Mouse (Mus musculus) urinary bladder, postnatal 36 days (tissue): Measurements from ENCODE around the gene Arrdc2.

Source experiments
- DNase-seq, 2 experiments: peaks; one replicate each; pipeline ENCODE4 v3.0.0; 2022; ENCODE audit warnings: low spot score in 2 of 2, mixed read lengths in 1 of 2

Gene Arrdc2

DNA sequence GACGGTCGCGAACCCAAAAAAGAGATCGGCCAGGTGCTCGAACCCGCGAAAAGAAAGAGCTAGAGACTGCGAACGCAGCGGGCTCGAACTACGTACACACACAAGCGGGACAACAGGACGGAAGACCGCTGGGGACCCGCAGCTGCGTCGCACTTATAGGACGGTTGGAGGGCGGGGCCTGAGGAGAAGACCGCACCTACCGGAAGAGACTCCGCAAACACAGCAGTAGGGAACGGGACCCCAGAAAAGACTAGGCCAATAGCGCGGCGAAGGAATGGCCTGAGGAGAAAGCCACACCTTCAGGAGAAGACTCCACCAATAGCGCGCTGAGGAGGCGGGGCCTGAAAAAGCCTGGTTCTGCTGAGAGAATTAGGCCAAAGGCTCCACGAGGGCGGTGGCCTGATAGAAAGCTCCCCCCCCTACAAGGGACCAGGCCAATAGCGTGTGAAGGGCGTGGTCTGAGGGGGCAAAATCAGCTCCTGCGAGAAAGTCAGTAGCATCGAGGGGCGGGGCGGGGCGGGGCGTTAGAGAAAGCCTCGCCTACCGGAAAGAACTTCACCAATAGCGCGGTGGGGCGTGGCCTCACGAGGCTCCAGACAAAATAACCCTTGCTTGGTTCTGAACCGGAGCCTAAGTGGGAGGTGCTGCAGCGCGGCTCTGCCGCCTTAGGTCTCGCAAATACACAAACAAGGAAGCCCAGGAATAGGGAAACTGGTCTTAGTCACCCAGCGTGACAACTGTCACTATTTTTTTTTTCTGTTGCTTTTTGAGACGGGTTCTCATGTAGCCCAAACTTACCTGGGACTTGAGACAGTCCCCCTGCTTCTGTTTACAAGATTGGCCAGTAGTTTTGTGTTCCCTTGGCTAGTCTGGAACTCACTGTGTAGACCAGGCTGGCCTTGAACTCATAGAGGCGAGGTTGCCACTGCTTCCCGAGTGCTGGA is at the start of gene Arrdc2:
TSS of gene Arrdc2 (minus strand) at position 313 of the 944 bp plus-strand sequence.
- peak; percentile 97 to 99 for DNase-seq

DNA sequence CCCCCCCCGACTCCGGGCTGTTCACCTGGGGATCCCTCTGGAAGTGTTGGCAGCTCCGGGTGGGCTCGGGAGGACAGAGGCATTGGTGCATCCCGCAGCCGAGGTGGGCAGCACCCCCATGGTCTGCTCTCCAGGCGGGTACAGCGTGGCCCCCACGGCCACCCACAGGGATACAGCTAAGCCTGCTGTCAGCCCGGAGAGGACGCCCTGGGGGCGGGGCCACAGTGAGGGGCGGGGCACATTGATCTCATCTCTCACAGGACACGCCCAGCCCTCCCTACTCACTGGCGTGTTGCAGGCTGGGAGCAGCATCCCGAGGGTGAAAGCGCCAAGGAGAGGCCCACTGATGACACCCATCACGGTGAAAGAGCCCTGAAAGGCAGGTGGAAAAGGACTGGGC is 48.1 kb upstream of the Arrdc2 start:
- no peak for DNase-seq

DNA sequence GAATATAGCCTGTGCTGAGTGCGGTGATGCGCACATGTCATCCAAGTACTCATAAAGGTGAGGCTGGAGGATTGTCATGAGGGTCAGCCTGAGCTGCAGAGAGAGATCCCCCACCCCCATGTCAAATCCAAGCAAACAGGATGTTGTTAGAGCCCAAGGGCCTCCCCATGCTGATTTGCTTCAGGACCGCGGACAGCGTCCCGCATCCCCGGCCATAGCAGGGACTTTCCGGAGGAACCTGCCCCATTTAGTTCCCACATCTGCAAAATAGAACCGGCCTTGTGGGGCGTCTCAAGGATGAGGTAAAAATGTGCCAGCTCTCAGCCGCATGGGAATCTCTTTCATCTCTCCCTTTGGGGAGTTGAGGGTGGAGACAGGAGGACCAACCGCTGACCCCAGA is 46.1 kb upstream of the Arrdc2 start:
- no peak for DNase-seq

DNA sequence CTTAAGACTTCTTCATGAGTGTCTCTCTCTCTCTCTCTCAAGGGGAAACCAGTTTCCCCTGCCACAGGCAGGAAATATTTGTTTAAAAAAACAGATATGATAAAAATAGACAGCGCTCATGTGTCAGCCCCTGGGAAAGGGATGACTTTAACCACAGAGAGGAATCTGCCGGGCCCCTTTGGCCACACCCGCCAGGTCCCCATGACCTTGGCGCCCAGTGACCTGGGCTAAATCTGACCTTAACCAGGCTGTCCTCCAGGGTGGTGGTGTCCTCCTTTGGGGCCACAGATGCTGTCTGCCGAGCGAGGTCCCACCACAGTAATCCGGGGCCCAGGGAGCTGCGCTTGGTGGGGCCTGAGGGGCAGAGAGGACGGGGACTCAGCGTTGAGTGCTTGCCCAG is 45.2 kb upstream of the Arrdc2 start:
- no peak for DNase-seq

DNA sequence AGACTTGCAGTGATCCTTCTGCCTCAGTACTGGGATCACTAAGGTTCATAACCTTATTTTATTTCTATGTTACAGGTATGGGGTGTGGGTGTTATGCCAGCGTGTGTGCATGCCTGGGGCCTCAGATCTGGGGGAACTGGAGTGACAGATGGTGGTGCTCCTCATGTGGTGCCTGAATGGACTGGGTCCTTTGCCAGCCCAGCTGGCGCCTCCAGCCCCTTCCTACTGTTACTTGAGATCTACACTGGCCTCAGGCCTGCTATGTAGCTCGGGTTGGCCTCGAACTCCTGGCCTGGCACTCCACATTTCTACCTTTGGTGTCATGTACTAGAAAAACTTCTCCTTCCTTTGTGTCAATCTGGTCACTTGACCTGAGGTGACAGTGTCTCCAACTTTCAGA is 44.7 kb upstream of the Arrdc2 start:
- DNase-seq, result no peak

DNA sequence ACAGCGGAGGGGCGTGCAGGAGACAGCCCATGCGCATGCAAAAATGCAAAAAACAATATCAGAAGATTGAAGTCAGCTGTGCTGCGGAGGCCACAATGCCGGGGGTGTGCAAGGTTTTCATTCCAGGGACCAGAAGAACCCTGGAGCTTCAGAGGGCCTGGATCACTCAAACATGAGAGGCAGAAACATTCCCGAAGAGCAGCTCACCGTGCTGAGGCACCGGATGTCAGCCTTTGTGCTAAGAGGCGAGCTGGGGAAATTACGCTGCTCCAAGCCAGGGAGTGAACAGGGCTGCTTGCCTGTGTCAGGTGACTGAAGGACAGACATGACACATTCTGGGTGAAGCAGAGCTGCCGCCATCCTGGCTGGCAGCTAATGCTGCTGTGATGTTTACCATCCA is 41.0 kb upstream of the Arrdc2 start:
- DNase-seq, result no peak

DNA sequence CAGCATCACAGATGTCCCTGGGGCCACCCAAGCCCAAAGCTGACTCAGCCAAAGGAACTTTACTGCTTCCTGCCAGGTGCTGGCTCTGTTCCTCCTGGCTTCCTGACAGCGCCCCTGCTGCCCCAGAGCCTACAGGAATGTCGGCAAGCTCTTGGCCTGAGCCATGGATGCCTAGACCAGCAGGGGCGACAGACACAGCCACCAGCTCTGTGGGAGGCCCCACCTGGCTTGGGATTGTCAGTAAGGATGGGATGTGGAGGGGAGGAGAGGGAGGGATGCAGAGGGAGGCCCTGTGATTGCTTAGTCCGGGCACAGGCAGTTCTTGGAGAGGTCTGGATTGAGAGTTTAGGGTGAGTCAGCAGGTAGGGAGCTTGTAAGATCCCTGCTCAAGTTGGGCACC is 40.6 kb upstream of the Arrdc2 start:
- DNase-seq, result no peak

DNA sequence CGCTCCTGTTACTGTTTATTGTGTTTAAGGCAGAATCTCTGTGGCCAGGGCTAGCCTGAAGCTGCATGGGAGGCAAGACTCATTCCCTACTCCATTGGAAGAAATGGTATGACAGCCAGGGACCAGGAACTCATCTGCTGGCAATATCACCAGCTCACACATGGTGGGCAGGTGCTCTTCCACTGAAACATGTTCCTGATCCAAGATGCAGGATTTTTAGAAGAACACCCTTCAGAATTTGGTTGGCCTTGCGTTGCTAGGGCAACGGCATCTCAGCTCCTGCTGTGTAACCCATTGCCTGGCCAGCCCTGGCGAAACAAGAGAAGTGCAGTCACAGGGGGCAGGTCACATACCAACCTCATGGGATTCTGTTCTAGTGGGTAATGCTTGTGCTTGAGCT is 40.0 kb upstream of the Arrdc2 start:
- no peak for DNase-seq

DNA sequence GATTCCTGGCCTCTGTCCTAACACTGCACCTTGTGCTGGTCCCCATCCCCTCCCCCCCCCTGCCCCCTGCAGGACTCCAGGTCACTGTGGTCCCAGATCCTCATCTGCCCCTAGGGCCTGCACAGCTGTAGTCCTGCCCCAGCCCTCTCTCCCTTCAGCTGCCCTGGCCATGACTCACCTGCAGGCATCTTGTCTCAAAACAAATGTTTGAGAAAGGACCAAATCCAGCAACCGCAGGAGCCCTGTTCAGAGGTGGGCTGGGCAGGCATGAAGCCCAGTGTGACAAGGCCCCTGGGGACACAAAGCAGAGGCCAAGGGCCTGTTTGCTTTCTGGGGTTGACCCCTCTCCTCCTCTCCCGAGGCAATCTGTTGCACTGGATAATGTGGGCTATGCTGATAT is 38.7 kb upstream of the Arrdc2 start:
- DNase-seq, result no peak

DNA sequence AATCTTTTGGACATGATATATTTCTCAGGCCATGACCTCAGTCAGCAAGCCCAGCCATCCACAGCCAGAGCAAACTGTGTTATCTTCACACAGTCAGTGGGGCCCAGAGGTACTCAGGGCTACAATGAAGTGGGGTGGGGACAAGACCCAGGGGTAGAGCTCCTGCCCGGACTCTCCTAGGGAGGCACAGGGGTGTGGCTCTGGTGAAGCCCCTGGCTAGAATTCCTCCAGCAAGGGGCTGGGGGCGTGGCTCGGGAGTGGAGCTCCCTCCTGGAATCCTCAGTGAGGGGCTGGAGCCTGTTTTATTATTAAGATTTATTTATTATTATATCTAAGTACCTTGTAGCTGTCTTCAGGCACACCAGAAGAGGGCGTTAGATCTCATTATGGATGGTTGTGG is 36.9 kb upstream of the Arrdc2 start:
- no peak for DNase-seq

DNA sequence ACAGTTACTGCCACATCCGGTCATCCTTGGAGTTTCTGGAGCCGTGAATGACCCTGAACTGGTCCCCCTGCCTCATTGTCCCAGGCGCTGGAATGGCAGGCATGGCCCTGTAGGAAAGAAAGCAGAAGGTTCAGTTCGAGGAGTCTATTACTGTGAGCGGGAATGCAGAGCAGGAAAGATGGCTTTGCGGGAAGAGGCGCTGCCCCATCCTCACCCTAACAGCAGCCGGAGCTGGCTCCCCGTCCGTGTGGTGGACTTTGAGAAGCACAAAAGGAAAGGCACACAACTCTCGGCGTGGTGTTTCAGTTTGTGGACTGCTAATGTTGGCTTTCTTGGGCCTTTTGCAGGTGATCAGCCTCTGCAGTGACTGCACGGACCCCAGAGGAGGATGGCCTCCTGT is 34.9 kb upstream of the Arrdc2 start:
- DNase-seq, result no peak

DNA sequence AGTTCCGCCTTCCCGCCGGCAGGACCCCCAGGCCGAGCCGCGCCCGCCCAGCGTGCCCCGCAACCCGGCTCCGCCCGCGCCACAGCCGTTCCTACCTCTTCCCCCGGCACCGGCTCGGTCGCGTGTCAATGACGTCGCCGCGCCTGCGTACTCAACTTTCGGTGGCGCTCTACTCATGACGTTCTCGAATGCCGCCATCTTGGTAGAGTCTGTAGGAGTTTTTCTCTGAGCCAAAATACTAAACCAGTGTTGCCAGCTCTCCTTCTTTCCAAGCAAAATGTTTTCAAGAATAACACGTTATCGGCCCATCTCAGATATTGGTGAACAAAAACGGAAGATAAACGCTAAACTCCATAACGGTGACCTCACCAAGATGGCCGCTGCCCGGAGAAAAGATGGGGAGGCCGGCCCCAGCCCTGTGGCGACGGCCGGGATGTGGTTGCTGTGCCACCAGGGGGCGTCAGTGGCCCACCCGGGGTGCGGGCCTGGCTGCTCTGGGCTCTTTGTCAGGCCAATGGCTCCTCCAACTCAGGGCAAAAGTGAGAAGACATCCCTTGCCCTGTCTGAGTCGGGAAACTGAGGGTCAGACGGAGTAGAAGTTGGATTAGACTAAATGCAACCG is 34.0 kb upstream of the Arrdc2 start, which contains the start of gene Ccdc124:
TSS of gene Ccdc124 (minus strand) at position 572 of the 622 bp plus-strand sequence.
- peak; percentile 93 to 95 for DNase-seq

DNA sequence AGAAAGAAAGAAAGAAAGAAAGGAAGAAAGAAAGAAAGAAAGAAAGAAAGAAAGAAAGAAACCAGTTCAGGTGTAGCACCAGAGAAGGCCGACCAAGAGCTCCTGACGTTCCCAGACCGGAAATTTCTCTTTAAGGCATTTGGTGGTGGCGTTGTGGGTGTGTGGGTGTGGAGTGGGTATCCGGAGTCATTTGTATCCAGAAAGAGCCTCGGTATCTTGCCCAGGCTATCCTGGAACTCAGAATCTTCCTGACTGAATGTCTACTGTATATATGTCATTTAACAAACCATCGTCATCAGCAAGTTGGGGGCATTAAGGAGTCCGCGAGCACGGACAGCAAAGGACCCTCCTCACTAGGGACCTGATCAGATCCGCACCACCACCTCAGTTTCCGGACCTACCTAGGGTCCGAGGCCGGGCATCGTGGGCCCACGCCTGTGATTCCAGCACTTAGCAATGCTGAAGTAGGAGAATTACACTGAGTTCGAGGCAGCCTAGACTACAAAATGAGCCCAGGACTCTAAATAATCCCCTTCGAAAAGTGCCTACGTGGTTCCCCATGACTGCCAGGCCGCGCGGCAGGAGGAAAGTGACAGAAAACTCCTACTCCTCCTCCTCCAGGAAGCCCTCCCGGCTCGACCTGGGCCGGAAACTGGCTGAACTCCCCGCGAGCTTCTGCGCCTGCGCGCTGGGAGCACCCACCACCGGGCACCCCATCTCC is 33.3 kb upstream of the Arrdc2 start:
- DNase-seq, result no peak

DNA sequence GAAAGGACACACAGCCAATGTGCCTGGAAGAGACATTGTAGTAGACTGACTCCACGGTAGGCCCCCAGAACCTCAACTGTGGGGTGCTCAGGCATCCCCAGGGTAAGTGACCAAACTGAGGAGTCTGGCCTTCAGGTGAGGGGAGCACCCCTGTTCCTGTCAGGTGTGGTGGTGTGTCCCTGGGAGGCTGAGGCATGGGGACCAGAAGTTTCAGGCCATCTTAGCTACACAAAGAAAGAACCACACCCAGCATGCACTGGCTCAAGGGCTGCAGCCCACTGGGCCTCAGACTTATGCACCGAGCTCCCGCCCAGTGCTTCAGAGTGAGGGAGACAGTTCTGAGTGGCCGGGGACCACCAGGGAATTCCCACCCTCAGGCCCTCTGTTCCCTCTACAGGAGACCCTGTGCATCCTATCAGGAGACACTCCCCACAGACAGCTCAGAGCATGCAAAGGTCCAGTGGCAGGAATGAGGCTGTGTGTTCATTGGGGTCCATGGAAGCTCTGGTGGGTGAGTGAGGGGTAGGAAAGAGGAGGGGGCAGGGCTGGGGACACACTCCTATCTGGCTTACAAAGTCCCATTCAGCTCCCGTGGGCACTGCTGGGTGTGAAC is 31.8 kb upstream of the Arrdc2 start:
- no peak for DNase-seq

DNA sequence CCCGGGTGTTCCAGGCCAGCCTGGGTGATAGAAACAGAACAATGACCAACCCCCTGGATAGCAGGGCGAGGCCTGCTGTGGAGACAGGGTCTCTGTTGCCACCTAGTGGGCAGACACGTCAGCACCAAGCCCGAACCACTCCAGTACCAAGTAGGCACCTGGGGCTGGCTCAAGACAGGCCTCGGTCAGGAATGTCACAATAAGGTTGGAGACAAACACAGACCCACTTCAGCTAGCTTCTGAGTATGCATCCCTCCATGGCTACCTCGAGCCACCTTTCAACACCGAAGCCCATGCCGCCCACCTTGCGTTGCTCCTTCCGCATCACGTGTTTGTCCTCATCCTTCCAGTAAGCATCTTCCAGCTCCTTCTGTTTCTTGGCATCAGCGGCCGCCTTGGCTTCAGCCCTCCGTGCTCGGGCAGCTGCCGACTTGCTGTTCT is 30.1 kb upstream of the Arrdc2 start:
- peak in 1 of 2 experiments; percentile 74 for DNase-seq

DNA sequence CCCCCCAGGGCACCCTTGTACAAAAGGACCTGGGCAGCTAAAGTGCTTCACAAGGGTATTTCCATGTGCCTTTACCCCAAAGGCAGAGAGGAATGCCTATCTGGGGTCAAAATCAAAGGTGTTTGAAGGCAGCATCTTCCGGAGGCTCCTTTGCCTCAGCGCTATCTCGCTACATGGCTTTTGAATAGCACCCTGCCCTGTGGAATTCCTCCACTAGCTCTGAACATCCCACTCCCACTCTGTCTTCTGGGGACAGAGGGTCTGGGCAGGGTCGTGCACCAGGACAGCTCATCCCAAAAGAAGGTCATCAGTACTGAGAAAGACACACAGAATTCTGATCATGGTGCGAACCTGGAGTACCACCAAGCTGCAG is 29.7 kb upstream of the Arrdc2 start:
- DNase-seq, result no peak

DNA sequence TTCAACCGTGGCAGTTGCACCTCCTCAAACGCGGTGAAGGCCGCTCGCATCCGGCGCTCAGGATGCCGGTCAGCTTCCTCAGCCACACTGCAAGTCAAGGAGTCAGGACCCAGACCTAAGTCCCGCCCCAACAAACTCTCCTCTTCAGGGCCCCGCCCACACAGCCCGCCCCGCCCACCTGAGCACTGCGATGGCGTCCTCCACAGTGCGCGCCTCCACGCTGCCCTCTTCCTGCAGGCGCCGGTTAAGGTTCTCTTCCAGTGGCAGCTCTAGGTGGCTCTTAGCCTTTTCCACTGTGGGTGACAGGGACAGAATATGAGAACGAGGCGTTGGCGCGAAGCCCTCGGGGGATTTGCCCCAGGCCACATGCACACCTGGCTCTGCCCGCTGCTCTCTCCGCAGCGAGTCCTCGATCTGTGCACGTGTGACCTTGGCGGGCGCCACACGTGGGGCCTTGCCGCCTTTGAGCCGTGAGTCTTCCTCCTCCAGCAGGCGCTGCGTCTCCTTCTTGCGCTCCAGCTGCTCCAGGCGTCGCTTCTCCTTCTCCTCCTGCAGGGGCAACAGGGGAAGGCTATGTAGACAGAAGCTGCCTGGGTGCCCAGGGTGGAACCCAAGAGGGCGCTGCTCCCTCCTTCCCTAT is 29.2 kb upstream of the Arrdc2 start:
- no peak for DNase-seq

DNA sequence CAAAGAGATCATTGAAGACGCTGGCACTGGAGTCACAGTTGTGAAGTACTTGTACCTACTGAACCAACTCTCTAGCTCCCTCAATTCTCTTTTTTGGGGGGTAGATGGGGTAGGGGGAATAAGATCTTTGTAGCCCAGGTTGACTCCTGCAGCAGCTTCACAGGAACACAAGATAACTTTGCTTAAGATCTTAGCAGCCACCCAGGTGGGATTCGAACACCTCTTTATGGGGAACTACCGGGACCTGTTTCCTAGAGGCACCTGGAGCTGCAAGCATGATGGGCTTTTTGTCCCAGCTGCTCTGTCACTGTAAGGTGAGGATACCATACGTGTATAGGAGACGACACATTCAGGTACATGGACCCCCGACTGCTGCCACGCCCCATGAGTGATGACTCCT is 27.0 kb upstream of the Arrdc2 start:
- DNase-seq, result no peak

DNA sequence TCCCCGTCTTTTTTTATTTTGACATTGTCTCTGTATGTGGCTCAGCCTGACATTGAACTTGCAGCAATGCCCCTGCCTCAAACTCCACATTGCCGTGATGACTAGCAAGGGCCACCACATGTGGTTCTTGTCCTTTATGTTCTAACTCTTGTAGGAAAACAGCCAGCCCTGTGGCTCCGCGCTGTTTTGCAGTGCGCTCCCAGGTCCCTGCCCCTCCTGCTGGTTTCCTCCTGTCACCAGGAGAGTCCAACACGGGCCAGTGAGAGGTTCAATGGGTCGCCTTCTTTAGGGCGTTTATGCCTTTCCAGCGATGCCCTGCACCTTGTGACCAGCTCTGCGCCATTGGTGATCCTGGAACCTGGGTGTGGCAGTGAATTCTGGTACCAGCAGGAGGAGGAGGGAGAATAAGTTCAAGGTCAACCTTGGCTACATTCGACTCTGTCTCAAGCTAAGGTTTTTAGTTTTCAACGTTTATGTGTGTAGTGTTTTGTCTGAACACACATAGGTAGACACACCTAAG is 26.5 kb upstream of the Arrdc2 start:
- DNase-seq, result no peak

DNA sequence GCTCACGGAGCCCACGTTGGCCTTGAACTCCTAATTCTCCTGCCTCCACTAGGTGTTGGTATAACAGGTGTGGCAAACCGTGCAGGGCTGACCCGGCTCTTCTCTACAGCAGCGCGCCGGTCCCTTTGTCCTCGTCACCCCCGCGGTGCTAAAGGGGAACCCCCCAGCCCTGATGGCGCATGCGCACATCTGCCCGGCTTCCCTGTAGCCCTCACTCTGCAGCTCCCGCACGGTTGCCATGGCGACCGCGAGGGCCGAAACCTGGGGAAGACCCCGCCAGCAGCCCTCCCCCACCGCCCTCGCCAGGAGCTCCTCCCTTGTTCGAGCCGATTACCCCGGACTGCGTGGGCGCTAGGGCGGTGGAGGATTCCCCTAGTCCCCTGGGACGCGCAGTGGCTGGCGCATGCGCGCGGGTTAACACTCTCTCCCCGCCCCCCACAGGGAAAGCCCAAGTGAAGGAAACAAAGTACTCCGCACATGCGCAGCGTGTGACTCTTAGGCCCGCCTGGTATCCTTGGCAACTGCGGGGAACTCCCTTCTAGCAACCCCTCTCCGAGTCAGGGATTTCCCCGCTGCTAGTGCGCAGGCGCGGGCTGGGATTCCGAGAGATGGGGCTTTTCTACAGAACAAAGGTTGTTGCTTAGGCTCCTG is 26.0 kb upstream of the Arrdc2 start:
- DNase-seq, result peak; percentile 98 to 99

DNA sequence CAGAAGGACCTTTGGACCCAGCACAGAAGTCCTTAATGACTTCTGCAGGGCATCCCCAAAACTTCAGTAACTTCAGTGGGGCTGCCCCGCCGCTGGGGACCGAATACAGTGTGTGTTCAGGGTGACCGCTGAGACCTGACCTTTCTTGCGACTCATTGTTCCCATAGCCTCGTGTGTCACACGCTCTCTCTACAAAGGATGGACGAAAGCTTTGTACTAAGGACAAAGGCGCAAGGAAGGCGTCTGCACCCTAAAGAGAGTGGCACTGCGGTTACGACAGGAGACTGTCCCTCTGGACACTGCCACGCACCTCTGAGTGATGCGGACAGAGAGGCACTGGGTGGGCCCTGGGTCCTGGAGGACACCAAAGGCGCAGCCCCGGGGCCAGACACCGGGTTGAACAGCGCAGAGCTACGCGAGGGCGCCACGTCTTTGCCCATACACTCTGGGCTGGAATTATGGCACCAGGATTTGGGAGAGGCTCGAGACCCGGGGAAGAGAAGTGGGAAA is 25.2 kb upstream of the Arrdc2 start:
- DNase-seq, result no peak
